In the genomic region with DNA sequence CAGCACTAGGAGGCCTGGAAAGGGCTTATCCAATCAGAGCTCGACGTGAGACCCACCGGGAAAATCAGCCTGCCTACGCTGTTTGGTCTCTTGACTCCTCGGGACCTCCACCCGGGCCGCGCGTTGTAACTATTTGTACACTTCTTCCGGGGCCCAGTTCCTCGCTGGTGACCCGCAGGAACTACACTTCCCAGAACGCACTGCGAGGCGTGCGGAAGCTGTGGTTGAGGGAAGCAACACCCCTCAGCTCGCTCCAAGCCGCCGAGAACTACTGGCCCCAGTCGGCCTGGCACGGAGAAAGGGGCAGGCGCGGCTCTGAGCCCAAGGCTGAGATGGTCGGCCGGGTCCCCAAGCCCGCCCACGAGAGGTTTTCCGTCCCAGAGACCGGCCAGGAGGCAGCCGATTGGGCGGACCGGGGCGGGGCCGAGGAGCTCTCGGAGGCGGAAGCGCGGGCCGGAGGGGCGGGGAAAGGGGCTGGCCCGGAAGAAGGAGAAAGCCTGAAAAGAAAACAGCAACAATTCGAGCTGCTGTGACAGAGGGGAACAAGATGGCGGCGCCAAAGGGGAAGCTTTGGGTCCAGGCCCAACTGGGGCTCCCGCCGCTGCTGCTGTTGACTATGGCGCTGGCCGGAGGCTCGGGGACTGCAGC, we compare ENCODE assay signal across 8 mouse cellular contexts. TPM values are rescaled to one million over a fixed set of nuclear protein-coding genes. Genes with fewer than 3 reads are reported as not detected.
DNase-seq lines count a peak whose midpoint lies in the region; ATAC-seq lines count a peak whose summit lies in the region.

A gene (plus strand): TSS at position 218 of the 648 bp plus-strand sequence.

- DNase-seq in adrenal gland, adult (ENCODE audit: inconsistent age in 2 of 2, low spot score in 1 of 2), result peak; percentile 99
- DNase-seq in embryo, embryonic 10.5 days (ENCODE audit: low spot score), result peak; percentile 96
- peak; percentile 99 for DNase-seq in gastrocnemius, postnatal 14 days
- peak; percentile 92 to 99 for DNase-seq in left cerebral cortex, postnatal 10 days (ENCODE audit: extremely low spot score in 1 of 2, low spot score in 2 of 2)
- DNase-seq in right cerebral cortex, postnatal 25 days, result peak; percentile 97
- DNase-seq in urinary bladder, postnatal 4 days (ENCODE audit: low spot score in 2 of 2), result peak; percentile 98 to 99

- intact Hi-C loops in gastrocnemius, postnatal 14 days (cut with DNase I; ENCODE audit: low total_unique reads), result no loop called here
- intact Hi-C loops in left cerebral cortex, postnatal 10 days (cut with DNase I), result no loop called here

- peak; percentile 88 for ATAC-seq in inflammation-experienced regulatory T-cells, adult 6 months
- peak; percentile 87 for ATAC-seq in megakaryocyte-erythroid progenitor cell, adult 5-6 weeks (replicated peaks; ENCODE audit: low FRiP score, low TSS enrichment, poor library complexity, severe bottlenecking)

RNA-seq across cellular contexts. Expression of the gene that starts here (rescaled TPM):
- total RNA-seq in gastrocnemius, postnatal 14 days (2021), result 10 to 100 TPM; 89.6 to 98.8 TPM
- 100 to 1,000 TPM; 391 to 444 (median 391) TPM for polyA plus RNA-seq in inflammation-experienced regulatory T-cells, adult 6 months (2017; shearing (Covaris generic))
- total RNA-seq in left cerebral cortex, postnatal 10 days (2021), result 100 to 1,000 TPM; 168 to 176 TPM
- 75.0 and 79.1 TPM in 2 replicates for total RNA-seq in megakaryocyte-erythroid progenitor cell, adult 5-6 weeks (2014; fragmentation: Nextera tagmentation)
- total RNA-seq in megakaryocyte-erythroid progenitor cell, adult 5-6 weeks (2017), result 66.1 and 102 TPM in 2 replicates

Comparison
In these comparisons a context has a peak if more than half of its experiments do, and no peak if none do; other contexts are left out.
1. Peak in every context shown above with its lines: DNase-seq and ATAC-seq.